Mouse (Mus musculus) thymus, postnatal 0 days (tissue): ENCODE results near the gene Zscan20. TPM values are rescaled to one million over a fixed set of nuclear protein-coding genes. Genes with fewer than 3 reads are reported as not detected.

ENCODE experiments used
- DNase-seq: peaks from one replicate; pipeline ENCODE4 v3.0.0-alpha.2; 2015; ENCODE audit warnings: low spot score
- polyA plus RNA-seq: library from polyadenylated mRNA; unstranded; fragments of >200 nt; fragmentation: Nextera tagmentation; extraction: Ambion mirVana; gene quantifications from 2 replicates; pipeline ENCODE4 v1.2.1, GENCODE M21; 2015

The Zscan20 gene
- 3.1 and 3.6 TPM in 2 replicates for polyA plus RNA-seq

DNA sequence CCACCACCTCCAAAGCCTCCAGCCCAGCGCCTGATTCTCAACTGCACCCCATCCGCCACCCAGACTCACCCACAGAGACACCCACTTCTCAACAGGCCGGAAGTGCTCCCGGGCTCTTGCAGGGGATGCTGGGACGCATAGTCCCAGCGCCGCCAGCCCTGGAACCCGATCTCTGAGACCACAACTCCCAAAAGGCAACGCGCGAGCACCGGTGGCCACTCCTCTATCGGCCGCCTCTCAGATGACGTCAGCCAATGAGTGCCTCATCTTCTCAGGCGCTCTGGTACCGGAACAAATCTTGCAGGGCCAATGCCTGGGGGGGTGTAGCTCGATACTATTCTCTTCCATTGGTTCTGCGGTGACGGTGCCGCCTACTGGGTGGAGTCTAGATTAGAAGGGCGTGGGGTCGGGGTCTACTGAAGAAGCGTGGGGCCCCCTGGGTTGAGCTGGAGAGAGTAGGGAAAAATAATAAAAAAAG is at the start of gene Zscan20:
Zscan20 (minus strand) TSS at position 174 of the 478 bp plus-strand sequence.
- peak; percentile 99 for DNase-seq

DNA sequence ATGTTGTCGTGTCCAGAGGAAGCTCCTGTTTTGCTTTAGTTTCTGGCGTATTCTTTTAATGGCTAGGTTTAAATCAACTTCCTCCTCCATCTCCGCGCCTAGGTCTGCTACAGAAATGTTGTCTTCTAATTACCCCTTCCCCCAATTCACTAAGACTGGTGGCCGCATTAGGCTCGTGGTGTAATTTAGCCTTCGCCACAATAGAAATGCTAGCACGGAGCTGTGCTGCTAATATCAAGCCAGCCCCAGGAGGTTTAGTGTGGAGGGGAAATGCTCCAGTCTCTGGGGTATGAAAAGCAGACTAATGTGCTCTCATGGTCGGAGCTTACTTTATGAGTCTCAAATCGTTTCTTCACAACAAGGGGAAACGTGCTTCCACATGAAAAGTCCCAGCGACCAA is 45.5 kb upstream of the Zscan20 start:
- no peak for DNase-seq

DNA sequence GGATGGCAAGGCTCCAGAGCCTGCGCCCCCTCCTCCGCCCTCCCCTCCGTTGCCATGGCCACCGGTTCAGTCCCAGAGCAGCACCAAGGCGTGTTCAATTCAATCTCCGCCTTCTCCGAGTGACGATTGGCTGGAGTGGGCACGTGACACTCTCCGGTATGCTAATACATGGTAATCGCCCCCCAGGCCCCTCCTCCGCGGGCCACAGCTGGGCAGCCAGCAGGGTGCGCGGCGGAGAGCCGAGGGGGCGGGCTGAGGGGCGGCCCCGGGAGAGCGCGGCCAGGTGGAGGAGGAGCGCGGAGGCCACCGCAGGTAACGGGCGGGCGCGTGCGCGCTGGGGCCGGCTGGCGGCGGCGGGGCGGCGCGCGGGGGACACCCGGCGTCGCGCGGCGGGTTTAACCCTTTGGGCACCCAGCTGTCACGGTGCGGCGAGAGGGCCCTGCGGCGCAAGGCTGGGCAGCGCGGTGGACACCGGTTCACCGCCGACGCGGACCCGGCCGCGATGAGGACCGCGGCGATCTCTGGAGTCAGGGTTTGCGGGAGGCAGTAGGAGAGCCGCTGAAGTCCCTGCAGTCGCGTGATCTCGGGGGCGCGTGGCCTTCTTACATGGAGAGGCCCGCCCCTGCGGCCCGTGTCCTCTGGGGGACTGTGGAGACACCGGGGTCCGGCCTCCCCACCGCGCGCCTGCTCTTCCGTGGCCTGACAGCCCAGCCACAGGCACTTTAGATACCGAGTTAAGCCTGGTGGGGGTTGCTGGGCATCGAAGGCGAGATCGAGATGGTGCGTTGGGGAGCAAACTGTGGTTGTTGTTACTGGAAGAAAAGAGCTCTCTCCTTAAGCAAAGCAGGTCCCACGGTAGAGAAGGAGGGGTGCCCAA is 44.8 kb upstream of the Zscan20 start, which contains the start of gene Phc2:
Phc2 (plus strand) TSS at position 198 of the 877 bp plus-strand sequence.
- DNase-seq = peak; percentile 95

DNA sequence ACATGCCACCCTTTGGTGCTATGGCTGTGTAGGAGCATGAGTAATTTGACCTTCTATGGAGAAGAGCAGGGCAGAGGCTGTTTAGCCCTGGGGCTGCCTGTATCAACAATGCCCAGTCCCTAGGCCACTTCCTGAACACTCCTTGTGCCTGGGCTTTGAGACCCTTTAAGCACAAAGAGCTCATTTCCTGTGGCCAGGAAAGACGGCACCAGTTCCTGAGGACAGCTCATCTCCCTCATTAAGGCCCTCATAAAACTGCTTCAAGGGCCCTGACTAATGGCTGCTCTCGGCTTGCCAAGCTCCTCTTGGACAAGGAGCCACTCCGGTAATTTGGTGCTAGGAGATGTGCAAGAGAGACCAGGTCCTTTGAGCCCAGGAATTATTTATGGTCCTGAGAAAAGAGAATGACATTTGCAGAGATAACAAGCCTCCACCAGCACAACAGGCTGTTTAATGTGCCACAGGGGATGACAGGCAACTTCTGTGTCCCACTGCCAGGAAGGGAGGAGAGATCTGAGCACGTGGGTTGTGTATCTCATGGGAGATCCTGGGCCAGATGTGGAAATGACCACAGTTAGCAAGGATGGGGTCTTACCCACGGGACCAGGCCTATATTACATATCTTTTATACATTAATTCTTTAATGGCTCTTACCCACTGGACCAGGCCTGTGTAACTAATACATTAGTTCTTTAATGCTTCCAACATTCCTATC is 42.8 kb upstream of the Zscan20 start:
- no peak for DNase-seq

DNA sequence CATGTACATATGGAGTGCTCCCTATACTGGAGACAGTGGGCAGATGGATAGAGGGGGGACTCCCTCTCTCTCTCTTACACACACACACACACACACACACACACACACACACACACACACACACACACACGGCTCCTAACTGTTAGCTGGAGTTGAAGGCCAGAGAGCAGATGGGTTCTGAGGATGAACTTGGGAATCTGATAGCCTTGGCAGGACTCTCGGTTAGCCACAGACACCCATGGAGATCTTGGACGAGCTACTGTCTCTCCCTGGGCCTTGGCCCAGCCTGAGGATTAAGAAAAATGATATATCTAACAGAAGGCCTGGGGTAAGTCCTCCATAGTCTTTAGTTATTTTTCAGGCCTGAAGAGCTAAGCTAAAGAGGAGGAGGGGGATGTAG is 41.6 kb upstream of the Zscan20 start:
- DNase-seq = no peak

DNA sequence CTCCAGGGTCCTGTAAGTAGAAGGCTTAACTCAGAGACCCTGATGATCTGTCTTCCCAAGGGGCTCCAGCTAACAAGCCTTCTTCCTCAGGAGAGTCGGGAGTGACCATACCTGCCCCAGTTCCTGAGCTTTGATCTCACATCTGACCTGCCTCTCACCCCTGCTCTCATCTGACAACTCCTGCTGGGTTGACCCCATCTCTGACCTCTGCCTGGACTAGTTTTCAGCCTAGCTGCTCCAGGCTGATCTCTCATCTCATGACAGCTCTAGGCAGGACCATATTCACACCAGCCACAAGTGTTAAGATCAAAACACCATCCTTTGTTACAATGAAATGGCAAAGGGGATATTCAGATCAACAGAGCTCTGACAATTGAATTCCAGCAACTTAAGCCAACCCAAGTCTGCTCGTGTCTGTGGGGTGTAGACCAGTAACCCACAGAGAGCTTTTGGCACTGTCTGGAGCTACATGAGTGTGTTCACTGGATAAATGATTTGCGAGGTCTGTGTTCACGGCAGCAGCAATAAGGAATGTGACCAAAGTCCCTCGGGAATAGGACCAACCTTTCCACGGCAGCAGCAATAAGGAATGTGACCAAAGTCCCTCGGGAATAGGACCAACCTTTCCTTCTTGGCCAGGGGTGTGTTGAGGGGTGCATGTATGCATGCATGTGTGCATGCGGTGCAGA is 38.8 kb upstream of the Zscan20 start:
- no peak for DNase-seq

DNA sequence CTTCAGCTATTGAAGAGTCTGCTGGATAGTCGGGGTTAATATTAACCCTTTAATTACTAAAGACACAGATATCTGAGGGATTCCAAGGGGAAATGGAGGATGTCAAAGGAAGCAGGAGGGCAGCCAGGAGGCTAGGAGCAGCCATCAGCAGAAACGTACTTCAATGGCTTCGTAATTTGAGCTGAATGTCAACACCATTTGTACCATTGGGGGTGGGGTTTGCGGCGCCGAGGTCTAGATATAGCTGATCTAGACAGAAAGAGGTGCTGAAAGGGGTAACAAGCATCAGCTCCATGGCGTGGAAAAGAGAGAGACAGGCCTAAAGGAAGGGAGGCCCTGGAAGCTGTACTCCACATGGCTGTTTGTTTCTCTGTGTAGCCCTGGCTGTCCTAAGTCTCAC is 36.9 kb upstream of the Zscan20 start:
- DNase-seq = no peak

DNA sequence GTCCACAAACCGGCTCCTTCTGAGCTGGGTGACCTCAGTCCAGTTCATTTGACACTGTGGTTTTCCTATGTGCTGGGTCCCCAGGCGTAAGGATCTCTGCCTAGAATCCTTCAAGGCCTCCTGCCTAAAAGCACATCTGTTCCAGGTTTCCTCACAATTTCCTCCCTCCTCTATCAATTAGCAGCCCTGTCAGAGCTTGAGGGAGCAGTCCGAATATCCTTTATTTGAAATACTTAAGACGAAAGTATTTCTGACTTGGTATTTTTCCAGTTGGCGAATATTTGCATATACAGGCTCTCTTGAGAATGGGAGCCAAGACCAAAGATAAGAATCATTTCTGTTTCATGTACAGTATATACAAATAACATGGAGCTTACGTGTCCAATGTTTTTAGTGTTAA is 36.0 kb upstream of the Zscan20 start:
- no peak for DNase-seq

DNA sequence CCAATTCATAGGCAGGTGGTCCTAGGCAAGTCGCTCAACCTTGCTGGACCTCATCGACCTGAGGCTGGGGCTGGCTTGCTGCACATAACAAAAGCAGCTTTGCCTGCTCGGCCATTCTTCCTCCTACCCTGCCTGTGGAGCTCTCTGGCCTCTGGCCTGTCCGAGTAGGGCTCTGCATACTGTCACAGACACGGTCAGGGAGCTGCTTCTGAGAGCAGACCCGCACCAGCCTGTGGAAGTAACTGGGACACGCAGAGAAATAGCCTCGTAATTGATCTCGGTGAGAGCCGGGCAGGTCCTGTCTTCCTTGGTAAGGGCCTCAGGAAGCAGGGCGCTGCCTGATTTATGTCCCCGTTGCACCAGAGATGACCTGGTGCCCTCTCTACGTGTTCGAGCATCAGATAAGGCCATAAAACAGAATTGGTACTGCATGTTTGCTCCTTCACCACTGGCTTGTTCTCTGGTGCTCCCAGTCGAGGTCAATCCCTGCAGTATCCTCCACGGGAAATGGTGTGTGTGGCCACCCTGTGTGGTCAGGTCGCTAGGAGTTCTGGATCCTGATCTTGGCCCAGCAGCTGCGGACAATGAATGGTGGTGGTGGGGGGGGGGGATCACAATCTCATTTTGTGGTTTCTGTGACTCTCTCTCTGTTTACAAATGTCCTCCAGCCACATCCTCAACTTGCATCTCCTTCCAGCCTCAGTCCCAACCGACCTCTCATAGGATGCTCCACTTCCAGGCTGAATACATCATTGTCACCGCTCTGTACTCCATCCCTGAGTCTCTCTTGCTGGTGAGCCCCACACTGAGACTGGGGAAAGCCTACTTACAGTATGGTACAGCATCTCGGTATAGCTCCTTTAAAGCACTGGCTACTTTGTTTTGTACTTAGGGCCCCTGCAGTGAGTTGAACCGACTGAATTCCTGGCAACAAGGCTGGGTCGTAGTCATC is 32.1 kb upstream of the Zscan20 start:
- DNase-seq = no peak

GRCm38 (mm10) chr4:128638265-128638923 is 28.5 kb upstream of the Zscan20 start:
- no peak for DNase-seq

GRCm38 (mm10) chr4:128637250-128637649 is 27.4 kb upstream of the Zscan20 start:
- no peak for DNase-seq

DNA sequence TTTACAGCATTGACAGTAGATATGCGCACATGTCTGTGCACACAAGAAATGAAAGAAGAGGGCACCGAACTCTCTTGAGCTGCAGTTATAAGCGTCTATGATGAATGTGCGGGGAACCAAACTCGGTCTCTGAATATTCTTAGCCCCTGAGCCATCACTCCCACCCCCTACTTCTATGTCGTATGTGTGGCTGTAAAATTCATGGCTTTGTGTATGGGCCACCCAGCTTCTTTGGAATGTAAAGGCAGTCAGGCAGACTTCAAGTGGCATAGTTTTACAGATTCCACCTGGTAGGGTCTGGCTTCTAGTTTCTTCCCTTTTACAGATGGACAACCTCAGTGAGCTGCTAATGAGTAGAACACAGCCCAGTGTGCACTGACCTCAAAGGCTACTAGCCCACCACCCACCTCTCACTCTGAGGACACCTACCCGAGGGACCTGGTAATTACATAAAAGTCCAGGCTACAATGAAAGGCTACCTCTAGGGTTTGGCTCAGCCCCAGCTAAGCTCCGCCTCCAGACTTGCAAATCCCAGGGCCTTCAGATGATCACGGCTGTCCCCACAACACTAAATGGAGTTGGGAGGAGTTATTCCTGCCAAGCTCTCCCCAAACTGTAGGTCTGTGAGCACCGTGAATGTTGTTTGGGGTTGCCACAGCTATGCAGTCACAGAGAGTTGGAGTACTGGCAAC is 26.1 kb upstream of the Zscan20 start:
- DNase-seq = no peak

DNA sequence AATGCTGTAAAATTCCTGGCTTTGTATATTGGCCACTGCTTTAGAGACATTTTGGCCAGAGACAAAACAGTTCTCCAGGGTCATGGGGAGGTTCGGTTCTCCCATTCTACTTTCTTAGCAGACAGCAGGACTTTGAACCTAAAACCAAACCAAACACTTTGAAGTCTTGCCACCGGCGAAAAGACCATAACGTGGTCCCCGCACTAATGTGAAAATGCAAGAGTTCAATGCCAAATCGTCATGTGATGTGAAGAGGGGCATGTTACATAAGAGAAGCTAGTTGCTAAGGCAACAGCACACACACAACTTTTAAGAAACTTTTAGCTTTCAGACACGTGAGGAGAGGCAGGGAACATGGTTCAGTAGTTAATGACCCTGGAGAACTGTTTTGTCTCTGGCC is 25.6 kb upstream of the Zscan20 start:
- no peak for DNase-seq

DNA sequence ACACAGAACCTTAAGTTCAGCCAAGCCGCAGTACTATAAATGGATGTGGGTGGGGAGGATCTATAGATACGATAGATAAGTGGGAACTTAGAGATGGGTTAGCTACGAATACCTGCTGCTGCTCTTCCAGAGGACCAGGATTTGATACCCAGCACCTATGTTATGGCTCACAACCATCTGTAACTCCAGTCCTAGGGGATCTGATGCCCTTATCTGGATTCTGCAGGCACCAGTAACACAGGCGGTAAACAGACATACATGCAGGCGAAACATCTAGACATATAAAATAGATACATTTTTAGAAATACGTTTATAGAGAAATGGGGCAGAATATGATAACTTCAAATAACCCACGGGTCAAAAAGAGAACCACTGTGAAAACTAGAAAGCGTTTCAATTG is 11.2 kb upstream of the Zscan20 start:
- DNase-seq = no peak

GRCm38 (mm10) chr4:128620572-128620971 is 10.7 kb upstream of the Zscan20 start:
- no peak for DNase-seq

DNA sequence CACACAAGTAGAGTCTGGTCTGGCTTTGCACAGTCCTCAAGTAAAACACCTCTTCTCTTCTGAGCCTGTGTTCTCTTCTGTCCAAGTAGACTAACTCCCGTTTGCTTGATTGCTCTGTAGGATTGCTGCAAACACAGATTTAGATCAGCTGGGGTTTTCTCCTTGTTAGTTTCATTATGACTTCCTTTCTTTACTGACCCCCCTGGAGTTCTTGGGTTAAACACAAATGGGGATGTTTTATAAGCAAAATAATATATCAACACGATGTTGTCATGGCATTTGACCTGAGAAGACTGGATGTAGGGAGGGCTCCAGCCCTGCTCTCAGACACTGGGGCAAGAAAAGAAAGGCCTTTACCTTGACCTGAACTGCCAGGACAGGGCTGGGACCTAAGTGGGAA is 9.1 kb upstream of the Zscan20 start:
- no peak for DNase-seq

- DNase-seq = peak; percentile 82
Observed at GRCm38 (mm10) chr4:128618246-128618911, 8.5 kb upstream of the Zscan20 start, which contains the start of gene Tlr12. TSS of gene Tlr12 (minus strand) at chr4:128618619.

- DNase-seq = peak; percentile 58
Observed at GRCm38 (mm10) chr4:128617363-128618120, 7.6 kb upstream of the Zscan20 start.
